Mouse (Mus musculus) kidney, adult 9 months (tissue): ENCODE data around the gene Cd2.

Source experiments
- DNase-seq: peaks from one replicate; pipeline ENCODE4 v3.0.0; 2022

Gene Cd2

GRCm38 (mm10) chr3:101287911-101288311 lies at the start of gene Cd2:
TSS of gene Cd2 (minus strand) at chr3:101287939.
- DNase-seq: no peak

- no peak for DNase-seq
Observed at GRCm38 (mm10) chr3:101328617-101329016, 40.9 kb upstream of the Cd2 start.

DNA sequence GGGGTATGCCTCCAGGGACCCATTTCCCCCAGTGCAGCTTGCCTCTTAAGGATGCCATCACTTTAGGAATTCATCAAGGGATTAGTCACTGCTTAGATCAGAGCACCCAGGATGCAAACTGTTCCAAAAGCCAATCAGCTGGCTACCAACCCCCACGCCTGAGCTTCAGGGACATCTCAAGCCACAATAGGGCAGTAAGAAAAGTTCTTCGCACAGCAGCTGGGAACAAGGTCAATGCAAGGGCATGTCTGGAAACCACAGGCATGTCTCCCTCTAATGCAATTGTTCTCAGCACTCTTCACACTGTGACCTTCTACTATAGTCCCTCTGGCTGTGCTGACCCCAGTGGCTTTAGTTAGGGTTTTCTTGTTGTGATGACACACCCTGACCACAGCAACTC lies 39.5 kb upstream of the Cd2 start:
- DNase-seq: no peak

GRCm38 (mm10) chr3:101322437-101322836 lies 34.7 kb upstream of the Cd2 start:
- DNase-seq: no peak

GRCm38 (mm10) chr3:101320874-101321273 lies 33.1 kb upstream of the Cd2 start:
- no peak for DNase-seq

DNA sequence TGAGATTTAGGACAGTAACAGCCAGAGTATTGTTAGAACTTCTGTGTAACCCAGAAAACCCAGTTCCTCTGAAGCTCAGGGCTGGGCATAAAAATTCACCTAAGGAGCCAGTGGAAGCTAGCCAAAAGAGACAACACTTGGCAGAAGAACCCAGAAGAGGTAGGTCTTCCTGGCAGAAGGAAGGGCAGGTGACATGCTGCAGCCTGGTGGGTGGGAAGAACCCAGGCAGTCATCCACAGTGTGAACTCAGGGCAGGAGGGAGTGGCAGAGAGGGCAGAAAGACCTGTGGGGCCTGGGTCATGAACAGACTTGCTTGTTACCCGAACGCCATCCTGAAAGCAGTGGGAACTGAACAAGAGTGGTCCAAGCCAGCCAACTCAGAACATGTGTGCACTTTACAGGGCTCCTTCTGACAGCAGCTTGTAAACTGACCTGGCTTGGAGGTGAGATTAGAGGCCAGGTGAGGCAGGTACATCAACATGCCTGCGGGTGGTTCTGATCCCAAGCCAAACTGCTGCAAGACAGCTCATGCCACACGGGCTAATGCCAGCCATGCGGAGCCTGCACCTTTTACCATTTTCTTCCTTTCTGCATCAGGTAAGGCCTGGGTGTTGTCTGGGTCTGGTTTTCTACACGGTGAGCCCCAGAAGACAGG lies 30.9 kb upstream of the Cd2 start:
- no peak for DNase-seq

DNA sequence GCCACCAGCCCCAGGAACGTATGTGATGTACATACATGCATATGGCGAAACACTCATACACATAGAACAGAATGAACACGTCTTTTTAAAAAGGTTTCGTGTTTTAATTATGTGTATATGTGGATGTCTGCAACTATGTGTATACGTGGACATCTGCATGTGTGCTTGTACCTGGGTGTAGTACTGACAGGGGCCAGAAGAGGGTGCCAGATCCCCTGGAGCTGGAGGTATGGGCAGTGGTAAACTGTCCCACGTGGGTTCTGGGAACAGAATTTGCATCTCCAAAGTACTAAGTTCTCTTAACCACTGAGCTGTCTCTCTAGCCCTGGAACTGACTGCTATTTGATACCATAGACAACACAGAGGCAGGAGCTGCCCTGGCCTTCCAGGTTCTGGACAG lies 30.4 kb upstream of the Cd2 start:
- peak; percentile 60 for DNase-seq

- DNase-seq: no peak
Observed at GRCm38 (mm10) chr3:101314954-101315353, 27.2 kb upstream of the Cd2 start.

- DNase-seq: no peak
Observed at GRCm38 (mm10) chr3:101313266-101314051, 25.7 kb upstream of the Cd2 start.

- DNase-seq: peak; percentile 51
Observed at GRCm38 (mm10) chr3:101310977-101311376, 23.2 kb upstream of the Cd2 start.

DNA sequence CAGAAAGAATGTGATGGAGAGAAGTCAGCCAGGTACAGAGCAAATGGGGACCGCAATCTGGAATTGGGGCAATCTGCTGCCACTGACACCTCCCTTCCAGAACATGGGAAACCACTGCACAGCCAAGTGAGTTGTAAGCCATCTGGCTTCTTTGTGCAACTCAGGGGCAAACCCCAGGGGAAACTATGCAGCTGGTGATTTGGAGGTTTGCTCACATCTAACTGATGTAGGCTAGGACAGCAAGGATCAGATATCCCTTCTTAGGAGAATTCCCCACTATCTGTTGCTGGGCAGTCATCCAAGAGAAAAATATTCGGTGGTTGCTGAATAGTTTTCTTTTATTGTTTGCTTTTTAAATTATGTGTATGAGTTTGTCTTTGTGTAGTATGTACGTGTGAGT lies 21.9 kb upstream of the Cd2 start:
- DNase-seq: no peak

DNA sequence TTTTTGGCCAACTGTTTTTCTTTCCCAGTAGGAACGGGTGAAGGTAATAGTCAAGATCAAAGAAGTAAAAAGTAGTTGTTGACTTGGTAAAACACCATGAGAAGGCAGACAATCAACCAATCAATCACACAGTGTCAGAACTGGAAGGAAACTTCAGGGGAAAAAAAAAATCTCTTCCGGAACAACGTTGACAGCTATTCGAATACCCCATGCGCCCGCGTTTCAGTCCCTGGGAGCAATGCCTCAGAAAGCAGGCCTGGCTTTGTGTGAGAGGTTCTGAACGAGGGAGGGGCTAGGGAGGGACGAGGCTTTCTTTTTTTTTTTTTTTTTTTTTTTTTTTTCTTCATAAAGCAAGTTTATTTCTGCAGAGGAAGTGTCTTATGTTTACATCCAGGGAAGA lies 18.4 kb upstream of the Cd2 start:
- DNase-seq: no peak

DNA sequence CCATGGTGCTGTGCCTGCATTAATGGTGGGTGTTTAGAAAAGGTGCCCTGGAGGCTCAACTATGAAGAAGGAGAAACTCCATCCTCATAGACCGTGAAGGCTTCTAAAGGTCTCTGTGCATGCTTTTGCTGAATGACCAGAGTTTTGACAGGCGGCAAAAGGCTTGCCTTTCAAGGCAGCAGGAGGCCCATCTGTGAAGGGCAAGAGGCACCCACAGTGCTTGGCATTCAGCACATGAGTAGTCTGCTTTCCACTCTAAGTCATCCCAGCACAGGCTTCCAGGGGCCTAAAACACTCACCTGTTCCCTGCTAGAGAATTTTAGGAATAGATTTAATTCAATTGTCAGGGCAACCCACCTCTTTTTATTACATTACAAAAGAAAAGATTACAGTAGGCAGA lies 17.3 kb upstream of the Cd2 start:
- DNase-seq: no peak

DNA sequence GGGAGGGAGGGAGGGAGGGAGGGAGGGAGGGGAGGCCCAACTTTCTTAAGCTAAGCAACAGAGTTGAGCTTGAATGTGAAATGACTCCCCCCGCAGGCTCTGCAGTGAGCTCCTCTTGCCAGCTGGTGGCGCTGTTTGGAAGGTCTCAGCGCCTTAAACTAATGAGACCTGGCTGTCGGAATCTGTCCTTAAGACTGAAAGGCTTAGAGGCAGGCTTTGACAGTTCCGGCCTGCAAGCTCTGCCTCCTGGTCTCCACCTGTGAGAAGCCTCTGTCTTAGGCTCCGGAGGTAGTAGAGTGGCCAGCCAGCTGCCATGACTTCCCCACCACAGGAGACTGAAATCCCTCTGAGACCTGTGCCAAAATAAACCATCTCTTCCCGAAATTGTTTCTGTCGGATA lies 16.4 kb upstream of the Cd2 start:
- peak; percentile 64 for DNase-seq

DNA sequence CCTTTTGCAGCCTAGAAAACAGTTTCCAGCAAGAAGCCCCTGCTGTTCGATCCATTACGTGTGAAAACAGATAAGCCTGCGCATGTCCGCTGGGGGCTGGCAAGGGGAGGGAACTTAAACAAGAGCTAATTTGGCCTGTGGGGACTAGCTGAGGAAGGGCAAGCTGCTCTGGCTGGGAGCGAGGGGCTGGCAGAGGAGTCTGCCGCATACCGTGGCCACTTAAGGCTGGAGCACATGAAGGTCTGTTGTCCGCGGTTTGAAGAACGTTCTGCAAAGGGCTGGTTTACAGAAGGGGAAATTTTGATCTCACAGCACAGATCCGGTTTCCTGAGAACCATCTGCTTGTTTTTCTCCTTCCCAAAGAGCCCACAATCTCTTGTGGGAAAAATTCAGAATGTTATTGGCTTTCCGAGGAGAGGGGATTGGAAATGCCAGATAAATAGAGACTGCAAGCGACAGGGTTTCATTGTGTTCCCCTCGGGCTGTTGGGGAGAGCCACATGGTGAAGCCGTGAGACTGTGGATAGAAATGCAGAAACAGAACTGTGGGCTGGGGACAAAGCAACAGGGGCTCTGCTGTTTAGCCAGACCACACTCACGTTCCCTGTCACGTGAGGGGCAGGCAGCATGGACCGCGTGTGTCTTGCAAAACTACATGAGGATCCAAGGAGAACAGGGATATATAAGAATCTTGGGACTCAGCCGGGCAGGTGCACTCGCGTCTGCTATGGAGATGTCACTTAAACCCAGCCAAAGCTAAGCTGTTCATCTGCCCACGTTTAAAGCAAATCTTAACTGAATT lies 12.7 kb upstream of the Cd2 start:
- no peak for DNase-seq

DNA sequence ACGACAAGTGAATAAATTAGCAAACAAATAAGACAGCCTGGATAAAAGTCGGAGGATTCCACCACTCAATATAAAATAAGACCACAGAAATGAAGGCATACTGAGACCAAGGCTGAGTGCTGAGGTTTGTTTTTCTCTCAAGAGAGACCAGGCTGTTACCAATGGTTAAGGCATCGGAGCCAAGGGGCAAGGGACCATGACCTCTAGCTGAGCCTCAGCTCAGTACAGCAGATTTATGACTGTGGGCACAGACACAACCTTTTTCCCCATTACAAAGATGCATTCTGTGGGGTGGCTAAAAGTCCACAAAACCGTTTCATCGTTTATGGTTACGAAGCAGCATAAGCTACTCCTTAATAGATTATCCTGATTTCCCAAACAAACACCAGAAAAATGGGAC lies 11.9 kb upstream of the Cd2 start:
- no peak for DNase-seq

DNA sequence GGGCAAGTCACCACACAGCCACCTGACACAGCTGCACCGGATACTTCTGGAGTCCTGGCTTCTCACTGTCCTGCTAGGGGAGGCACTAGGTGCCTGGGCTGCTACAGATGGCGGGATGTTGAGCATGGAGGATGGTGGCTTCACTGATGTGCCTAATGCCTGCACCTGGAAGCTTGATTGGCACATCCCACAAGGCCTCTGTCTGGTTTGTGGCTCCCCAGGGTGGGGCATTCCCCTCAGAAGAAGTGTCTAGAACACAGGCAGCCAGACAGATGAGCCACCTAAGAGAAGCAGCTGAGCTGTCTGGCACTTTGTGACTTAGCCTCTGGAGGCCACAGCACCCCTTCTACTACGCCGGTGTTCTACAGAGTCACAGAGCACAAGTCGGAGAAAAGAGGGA lies 9.5 kb upstream of the Cd2 start:
- DNase-seq: no peak

- no peak for DNase-seq
Observed at GRCm38 (mm10) chr3:101295931-101296820, 8.4 kb upstream of the Cd2 start.

DNA sequence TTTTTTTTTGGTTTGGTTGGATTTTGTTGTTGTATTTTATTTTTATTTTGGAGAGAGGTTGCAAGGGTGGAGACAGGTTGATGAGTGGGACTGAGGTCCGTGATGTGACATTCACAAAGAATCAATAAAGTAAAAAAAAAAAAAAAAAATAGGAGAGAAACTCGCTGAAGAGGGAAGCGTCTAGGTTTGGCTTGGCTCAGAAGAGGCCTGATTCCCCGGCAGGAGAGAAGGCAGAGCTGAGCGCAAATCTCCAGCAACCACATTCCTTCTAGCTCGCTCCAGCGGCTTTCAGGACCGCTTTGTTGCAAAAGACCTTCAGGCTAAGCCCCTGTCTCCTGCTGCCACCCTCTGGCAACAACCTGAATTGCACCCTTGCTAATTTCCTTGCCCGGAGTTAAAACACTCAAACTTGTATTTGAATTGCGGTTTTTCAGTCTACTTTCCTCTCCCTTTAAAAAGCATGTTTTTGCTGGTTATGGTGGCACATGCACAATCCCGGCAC lies 7.7 kb upstream of the Cd2 start:
- DNase-seq: peak; percentile 87

- DNase-seq: no peak
Observed at GRCm38 (mm10) chr3:101294487-101295365, 7.0 kb upstream of the Cd2 start.

DNA sequence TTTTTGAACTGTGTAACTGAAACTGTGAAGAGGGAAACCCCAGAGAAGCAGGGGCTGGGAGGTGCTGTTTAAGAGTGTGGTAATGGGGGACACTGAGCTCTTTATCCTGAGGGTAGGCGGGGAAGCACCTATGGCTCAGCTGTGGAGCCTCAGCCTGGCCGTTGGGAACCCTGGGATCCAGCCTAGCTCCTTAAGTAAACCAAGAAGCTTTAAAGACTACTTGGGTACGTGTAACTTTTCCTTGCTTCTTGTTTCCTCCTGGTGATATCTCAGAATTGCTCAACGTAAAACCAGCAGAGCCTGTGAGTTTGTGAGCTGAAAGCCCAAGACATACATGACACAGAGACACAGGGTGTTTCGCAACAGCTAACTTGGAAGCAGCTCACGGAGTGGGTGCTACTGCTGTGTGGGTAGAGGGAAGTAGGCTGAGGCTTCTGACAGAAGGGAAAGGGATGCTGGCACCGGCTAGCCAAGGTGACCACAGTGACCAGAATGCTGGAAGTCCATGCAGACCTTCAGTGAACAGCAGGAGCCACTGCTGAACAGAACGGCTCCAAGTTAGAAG lies 5.9 kb upstream of the Cd2 start:
- DNase-seq: no peak
